Mouse (Mus musculus) urinary bladder, adult 18-20 months (tissue): ENCODE measurements around the gene Fdx1.

Experiments used
- DNase-seq, 2 experiments: peaks; one replicate each; pipeline ENCODE4 v3.0.0; 2022; ENCODE audit warnings: low spot score in 2 of 2, mixed read lengths in 2 of 2

Gene Fdx1

DNA sequence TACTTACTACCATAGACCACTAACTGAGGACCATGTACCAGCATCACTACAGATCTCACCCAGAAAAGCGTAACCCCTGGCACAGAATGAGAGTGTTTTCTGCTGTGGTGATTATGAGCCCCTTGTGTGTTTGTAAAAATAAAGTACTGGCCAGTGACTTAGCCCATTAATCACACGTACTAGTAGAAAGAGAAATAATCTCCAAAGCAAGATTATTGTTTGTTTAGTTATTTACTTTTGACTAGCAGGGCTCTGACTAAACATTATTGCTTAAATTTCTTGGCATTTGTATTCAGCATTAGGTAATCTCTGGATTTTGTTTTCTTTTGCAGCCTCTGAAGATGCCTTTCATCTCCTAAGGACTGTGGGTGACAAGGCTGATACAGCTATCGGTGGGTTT, 55.1 kb downstream of the Fdx1 start:
- no peak for DNase-seq

DNA sequence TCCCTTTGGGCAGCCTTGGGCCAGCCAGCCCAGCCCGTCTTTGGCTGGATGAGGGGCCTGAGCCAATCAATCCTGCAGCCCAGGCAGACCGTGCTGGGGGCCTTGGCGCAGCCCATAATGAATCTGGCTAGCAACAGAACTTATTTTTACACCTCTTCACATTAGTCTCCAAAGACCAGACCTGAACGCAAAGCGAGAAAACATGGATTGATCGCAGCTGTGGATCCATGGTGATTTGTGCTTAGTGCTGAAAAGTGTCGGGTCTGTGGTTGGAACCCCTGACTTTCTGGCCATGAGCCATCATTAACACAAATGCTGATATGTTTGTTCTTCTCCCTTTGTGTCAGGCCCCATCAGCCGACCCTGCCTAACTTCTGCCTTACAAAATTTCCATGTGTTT, 56.4 kb downstream of the Fdx1 start:
- no peak for DNase-seq
